Mouse (Mus musculus): ENCODE results near the gene Calm3.

Calm3 gene

DNA sequence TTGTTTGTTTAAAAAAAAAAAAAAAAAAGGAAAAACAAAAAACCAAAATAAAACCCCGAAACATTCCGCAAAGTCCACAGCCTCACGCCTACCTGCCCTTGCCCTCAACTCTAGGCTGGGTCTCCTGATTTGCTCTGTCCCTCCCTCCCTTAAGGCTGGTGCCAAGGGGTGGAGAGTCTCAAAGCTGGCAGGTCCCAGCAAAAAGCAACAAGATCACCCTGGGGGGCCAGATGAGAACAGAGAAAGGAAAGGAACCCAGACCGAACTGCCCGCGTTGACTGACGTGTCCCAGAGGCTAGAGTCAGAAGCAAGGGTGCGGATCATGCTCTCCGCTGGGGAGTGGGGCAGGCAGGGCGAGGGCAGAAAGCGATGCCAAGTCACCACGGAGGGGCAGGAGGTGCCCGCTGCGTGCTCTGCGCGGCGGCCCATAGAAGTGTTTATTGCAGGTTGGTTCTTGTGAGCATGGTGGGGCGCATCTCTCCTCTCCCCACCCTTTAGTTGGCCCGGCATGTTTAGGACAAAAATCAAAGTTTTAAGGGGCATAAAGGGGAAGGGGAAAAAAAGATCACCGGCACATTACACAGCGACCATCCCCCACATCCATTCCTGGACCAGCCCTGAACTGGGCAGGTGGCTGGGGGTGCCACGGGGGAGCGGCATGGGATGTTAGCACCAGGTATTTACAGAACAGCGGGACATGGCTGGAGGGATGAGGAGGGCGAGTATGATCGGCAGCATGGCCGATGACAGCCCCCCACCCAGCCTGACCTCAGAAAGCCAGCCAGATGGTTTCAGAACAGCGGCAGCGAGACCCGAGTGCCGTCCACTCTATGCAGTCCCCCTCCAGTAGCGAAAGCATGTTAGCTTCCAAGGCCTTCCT lies 8.2 kb downstream of the Calm3 start:
- DNase-seq (ENCODE audit: low spot score in 2 of 2) = no peak

DNA sequence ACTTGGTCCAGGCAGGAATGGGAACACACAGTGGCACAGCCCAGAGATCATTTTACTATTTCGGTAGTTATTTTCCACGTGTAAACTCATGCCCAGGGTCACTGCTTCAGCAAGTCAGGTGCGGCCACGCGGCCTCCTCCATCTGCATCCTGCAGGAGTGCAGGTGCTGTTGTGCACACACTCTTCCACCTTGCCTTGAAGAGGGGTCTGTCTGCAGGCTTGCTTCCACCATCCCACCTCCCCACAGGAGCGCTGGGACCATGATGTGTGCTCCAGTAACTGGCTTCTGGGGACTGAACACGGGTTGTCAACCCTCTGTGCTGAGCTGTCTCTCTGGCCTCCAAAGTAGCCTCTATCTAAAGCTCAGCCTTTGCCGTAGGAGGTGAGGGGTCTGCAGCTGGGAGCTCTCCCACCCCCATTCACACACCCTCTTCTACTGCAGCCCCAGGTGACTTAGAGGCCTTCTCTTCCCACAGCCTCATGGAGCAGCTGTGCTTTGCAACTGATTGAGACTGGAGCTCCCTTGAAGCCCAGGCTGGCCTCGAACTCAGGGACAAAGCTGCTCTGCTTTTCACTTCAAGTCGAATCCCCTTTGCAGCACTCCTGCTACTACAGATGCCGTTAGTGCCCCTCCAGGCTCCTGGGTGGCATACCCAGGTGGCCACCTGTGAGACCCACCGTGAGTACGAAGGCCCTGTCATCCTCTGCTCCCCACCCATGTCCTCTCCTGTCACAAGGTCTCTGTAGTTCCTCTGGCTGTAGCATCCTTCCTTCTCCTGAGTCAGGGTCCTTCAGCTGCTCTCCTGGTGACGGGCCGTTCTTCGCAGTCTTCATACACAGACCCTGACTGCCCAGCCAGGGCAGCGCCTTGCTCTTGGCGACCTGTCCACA lies 9.2 kb downstream of the Calm3 start:
- DNase-seq (ENCODE audit: low spot score in 2 of 2) = peak in 1 of 2 experiments; percentile 14

DNA sequence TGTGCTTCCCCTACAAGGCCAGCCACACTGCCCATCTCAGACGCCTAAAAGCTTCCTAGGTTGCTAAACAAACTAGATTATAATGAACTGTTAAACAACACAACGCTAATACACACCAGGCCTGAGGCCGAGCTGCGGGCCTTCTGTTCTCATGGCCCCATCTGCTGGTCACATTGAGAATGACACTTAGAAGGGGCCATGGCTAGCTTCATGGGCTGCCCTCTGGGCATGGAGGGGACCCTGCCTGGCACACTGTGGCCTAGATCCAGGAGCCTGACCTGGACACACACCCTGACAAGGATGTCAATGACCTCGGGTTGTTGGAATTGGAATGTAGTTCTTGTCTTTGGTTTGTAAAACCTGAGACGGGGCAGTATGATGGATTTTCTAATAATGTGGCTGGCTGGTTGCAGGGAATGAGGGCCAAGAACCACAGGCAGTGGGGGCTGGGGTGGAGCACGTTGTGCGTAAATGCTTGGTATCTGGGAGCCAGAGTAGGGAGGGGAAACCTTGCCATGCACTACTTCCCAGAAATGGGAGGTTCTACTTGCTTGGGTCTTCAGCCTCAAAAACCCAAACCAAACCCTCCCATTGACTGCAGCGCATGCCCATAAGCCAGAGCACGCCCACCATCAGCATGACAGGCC lies 10.0 kb downstream of the Calm3 start:
- DNase-seq (ENCODE audit: low spot score in 2 of 2) = peak; percentile 67 to 70

DNA sequence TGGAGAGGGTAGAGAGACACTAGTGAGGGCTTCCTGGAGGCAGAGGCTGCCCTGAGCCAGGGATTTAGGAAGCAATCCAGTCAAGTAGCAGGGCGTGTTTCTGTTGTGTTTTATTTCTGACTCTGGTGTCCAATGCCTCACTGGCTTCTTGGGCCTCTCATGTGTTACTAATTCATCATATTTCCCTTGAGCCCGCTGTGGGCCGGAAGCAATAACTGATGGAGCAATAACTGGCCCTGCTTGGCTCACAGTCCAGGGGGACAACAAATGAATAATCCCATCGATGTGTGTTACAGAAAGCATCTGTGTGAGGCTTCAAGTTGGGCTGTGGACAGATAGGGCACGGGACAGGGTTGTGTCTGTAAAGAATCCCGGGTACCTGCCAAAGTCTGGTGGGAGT lies 11.6 kb downstream of the Calm3 start:
- peak; percentile 77 to 80 for DNase-seq (ENCODE audit: low spot score in 2 of 2)

DNA sequence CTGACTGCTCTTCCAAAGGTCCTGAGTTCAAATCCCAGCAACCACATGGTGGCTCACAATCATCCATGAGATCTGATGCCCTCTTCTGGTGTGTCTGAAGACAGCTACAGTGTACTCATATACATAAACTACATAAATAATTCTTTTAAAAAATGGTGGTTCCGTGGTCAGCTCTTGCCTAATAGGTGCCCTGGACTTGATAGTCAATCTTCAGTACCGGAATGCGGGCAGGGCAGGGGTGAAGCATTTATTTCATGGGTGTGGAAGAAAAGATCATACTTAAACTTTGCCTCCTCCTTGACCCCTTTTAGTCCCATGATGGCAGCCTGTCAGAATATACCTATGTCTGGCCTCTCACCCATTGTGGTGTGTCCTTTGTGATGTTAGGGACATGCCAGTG lies 12.0 kb downstream of the Calm3 start:
- no peak for DNase-seq (ENCODE audit: low spot score in 2 of 2)

DNA sequence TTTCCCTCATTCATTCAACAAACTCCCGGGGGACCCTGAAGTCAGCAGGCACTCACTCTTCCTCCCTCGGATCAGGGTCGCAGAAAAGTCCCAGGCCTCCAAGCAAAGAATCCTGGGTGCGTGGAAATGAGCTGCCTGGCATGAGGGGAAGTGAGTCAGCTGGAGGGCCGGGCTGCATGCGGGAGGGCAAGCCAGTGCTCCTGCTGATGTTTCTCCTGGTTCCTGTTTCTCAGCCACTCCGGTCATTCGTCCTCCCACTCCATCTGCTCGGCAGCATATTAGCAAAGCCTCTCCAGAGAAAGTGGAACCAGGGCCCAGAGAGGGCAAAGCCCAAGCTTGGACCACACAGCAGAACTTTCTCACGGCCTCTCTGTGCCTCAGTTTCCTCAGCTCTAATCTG lies 14.0 kb downstream of the Calm3 start:
- no peak for DNase-seq (ENCODE audit: low spot score in 2 of 2)

DNA sequence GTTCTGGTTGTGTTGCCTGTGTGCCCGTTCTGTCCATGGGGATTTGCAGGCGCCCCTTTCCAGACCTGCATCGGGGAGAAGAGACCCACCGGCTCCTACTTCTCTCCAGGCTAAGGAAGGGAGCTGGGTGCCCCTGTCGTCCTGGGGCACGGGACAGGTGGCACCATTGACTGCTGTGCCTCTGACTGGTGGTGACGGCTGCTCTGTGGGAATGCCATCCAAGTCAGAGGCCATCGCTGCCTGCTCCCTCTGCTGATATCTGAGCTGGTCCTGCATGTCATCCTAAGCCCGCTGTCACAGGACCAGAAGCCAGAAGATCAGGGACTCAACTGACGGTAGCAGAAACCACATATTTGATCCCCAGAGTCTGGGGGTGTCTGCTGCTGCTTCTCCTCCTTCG lies 15.1 kb downstream of the Calm3 start:
- no peak for DNase-seq (ENCODE audit: low spot score in 2 of 2)

DNA sequence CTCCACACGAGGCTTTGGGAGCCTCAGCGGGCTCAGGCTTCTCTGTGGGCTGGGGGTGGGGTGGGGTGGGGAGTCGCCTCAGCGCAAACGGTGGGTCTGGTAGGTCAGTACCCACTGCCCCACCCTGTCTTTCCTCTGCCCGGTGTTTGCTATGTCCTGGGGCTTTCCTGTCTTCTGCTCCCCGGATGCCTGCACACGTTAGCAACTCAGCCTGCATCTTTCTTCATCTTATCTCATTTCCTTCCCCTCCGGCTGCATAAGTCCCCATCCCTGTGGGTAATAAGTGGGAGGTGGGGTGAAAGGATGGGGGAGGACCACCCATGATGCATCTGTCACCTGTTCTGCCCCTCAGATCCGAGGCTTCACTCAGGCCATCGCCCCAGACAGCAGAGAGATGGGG lies 15.5 kb downstream of the Calm3 start:
- DNase-seq (ENCODE audit: low spot score in 2 of 2) = no peak

DNA sequence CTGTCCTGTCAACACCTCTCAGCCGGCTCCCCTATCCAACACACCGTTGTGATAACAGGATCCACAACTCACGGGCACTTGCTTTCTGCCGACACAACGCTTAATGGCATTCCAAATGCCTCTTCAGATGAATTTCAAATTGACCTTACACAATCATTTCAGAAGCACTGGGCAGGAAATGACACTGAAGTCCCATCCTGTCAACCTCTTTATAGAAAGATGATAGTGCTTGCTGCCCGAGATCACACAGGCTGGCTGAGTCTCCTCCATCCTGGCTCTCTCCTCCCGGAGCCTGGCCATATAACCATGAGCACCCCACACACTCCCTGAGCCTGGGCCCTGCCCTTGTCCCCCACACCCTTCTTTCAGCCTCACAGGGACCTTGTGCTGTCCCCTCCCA lies 16.1 kb downstream of the Calm3 start:
- DNase-seq (ENCODE audit: low spot score in 2 of 2) = no peak

DNA sequence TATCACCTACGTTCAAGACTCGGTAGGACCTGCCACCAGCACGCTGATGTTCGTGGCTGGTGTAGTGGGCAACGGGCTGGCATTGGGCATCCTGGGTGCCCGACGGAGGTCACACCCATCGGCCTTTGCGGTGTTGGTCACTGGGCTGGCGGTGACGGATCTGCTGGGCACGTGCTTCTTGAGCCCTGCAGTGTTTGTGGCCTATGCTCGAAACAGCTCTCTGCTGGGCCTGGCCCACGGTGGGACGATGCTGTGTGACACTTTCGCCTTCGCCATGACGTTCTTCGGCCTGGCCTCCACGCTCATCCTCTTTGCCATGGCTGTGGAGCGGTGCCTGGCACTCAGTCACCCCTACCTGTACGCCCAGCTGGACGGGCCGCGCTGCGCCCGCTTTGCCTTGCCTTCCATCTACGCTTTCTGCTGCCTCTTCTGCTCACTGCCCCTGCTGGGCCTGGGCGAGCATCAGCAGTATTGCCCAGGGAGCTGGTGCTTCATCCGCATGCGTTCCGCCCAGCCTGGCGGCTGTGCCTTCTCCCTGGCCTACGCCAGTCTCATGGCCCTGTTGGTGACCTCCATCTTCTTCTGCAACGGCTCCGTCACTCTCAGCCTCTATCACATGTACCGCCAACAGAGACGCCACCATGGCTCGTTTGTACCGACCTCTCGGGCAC lies 16.9 kb downstream of the Calm3 start:
- no peak for DNase-seq (ENCODE audit: low spot score in 2 of 2)

DNA sequence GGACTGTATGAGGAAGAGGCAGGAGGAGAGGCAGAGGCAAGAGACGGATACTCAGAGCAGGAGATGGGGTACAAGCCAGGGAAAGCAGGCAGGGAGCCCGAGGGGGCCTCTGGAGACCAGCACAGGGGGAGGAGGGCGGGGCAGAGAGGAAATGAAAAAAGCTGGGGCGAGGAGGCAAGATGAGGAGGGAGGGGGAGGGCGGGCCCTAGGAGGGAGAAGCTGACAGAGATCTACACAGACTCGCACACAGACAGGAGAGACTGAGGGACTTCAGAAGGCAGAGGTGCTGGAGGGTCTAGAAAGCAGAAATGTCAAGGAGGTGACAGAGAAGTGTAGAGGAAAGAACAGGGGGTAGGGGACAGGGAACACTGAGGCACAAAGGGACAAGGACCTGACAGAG lies 17.6 kb downstream of the Calm3 start, which contains the start of gene Ptgir:
Gene Ptgir (plus strand): TSS at position 210 of the 400 bp plus-strand sequence.
- peak; percentile 77 to 87 for DNase-seq (ENCODE audit: low spot score in 2 of 2)

DNA sequence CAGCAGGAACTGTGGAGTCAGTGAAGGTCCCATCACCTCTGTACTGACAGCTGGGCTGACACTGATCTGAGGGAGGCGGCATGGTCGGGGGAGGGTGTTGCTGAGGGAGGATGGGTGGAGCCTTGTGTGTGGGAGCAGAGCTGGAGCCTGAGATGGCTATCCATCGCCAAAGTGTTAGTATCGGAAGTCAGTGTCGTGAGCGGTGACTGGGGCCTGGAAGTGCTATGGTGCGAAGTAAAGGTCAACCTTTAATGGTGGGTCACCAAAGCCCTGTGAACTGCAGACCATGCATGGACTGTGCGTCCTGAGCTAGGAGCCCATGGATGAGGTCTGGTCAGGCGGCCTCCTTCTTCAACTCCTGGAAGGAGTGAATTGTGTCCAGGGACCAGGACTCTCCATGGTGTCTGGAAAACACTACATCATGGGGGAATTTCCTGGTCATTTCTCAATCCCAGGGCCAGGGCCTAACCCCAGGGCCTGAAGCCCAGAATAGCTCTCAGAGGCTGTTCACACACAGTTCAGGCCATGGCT lies 18.4 kb downstream of the Calm3 start:
- peak; percentile 71 to 74 for DNase-seq (ENCODE audit: low spot score in 2 of 2)

DNA sequence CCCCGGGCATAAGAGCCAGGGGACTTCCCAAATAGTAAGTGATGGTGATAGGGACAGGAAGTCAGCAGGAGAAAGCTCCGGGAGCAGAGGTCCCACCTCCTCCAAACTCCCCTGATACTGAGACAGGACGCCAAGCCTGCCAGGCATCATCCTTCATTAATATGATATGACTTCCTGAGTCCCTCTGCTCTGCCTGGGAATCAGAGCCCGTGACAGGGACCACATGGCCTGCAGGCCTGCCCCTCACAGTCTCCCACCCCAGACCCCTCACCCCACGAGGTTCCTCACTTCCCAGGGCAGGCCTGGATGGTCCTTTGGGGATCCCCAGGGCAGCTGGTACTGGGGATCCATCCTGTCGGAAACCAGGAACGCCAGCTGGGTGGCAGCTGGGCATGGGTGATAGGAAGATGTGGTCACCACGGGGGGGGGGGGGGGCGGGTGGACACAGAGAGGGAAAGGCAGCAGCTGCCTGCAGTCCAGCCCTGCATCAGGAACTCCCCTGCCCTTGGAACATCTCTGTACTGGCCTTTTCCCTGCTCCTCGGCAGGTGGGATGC lies 19.7 kb downstream of the Calm3 start:
- DNase-seq (ENCODE audit: low spot score in 2 of 2) = no peak

DNA sequence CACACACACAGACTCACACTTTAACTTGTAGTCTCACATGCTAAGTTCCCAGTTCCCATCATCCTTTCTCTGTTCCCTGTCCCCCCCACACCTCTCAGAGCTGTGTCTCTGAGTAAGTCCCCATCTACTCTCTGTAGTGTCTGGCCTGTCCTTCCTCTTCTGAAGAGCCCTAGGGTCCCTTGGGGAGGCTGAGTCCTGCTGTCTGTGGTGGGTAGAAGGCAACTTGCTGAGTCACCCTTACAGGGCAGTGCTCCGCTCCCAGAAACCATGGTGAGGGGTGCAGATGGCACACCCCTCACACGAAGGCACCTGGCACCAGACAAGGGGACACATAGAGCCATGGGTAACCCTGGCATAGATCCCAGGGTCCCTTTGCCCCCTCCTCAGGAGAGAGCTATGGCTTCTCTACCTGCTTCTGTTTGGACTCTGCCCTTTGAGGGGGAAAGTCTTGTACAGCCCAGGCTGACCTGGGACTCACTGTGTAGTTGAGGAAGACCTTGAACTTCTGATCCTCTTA lies 20.4 kb downstream of the Calm3 start:
- no peak for DNase-seq (ENCODE audit: low spot score in 2 of 2)

DNA sequence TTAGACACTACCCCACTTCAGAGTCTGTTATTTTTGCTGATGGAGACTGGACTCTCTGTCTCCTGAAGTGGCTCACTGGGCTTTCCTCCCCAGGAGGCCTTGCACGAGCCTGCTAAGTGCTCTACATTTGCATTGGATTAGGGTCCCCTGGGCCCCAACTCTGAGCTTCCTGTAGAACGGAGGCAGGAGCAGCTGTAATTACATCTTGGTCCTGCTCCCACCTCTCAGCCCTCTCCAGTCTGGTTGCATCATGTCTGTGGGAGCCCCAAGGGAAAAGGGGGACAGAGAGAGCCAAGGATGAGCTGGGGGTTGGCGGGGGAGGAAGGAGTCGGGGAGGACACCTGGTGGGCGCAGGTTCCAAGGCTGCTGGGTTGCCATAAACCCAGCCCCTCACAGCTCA lies 23.4 kb downstream of the Calm3 start:
- peak in 1 of 2 experiments; percentile 31 for DNase-seq (ENCODE audit: low spot score in 2 of 2)

DNA sequence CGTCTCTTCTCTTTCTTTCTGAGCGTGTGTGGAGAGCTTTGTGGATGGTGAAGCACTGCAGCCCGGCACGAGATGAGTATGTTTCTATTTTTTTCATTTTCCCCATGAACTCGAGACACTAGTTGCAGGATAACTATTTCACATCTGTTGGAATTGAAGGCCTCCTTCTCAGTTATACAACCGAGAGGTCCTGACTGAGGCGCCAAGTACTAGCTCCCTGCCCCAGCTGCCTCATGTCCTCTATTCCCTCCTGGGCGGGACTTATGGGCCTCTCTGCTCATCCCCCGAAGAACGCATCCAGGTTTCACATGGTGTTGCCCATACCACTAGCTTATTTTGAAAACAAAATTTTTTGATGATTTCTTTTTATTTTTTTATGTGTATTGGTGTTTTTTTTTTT lies 28.4 kb downstream of the Calm3 start:
- DNase-seq (ENCODE audit: low spot score in 2 of 2) = no peak

DNA sequence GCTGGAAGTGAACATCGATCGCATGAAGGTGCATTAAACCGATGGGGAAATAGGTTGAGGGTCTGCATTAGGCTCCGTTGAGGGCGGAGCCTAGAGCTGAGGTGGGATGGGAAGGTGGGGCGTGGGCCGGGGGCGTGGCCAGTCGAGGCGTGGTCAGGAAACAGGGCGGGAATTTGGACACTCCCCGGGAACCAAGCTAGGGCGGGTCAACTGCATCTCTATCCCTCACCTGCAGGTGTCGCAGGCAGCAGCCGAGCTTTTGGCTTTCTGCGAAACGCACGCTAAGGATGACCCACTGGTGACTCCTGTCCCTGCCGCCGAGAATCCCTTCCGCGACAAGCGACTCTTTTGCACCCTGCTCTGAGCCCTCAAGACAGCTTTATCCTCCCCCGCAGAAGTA lies 28.9 kb downstream of the Calm3 start:
- peak; percentile 76 for DNase-seq (ENCODE audit: low spot score in 2 of 2)

DNA sequence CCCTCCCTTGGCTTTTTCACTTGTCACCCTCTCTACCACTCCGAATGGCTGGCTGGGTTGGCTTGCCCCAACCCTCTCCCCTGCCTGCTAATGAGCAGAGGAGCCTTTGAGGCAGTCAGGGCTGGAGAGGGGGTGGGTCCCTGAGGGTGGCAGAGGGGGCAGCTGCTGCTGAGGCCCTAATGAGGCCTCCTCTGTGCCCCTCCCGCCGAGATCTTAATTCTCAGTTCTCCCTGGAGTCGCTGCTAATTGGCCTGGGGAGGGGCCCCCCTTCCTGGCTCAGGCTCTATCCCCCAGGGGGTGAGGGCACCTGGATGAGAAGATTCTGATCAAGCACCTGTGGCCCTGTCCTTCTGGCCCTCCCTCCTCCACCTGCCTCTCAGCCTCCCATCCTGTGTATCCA lies 29.6 kb downstream of the Calm3 start:
- DNase-seq (ENCODE audit: low spot score in 2 of 2) = no peak

DNA sequence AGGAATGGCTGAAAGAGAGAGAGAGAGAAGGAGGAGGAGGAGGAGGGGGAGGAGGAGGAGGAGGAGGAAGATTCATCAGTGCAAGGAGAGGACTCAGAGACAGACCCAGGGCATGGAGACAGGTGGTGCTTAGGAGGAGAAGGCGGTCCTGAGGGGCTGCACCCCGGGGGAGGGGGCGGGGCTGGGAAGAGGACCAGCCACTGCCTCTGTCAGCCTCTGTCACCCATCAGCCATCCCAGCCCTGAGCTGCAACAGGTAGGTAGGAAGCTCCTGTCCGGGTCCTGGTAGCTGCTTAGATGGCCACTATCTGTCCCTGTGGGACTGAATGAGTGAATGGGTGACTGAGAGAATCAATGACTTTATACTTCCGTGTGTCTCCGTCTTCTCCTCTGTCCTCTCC lies 30.3 kb downstream of the Calm3 start:
- DNase-seq (ENCODE audit: low spot score in 2 of 2) = no peak

DNA sequence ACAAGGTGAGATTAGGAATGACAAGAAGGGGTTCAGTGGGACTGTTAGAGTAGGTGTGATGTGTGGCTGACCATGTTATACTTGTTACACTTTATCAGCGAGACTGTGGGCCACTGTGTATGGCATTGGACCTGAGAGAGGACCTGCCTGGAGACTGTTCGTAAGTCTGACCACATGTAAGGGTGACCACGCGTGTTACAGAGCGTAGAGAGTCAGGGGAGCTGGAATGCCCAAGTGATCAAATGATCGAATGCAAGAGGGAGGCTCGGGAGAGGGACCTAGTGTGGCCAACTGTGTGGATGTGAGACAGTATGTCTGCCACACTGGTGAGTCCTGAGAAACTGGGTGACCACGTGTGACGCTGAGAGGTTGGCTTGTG lies 31.6 kb downstream of the Calm3 start:
- DNase-seq (ENCODE audit: low spot score in 2 of 2) = no peak

Measured in heart, adult 9 months (tissue).